Mouse (Mus musculus) intestine, postnatal 0 days (tissue): ENCODE results near the gene Fam174b. TPM values are rescaled to one million over a fixed set of nuclear protein-coding genes. Genes with fewer than 3 reads are reported as not detected.

Source experiments
- ATAC-seq: fragments of 200-750 bp; cut with Nextera tagmentation; 2 replicates; pipeline ENCODE4 v1.8.0; 2017; ENCODE audit warnings: mild to moderate bottlenecking, moderate TSS enrichment, moderate library complexity
- H3K27ac ChIP-seq: fragments of 300-500 bp; sonication (generic); 2 replicates; pipeline ENCODE4 v1.5.1; 2014; ENCODE audit warnings: mild to moderate bottlenecking, low read depth, low read length, moderate library complexity
- H3K27me3 ChIP-seq: fragments of 300-500 bp; sonication (generic); replicated peaks from 2 replicates; pipeline ENCODE4 v1.6.1; 2014; ENCODE audit warnings: low read length, mixed read lengths; ENCODE audit not compliant: control insufficient read depth, insufficient read depth
- H3K36me3 ChIP-seq: fragments of 300-500 bp; sonication (generic); 2 replicates; pipeline ENCODE4 v1.6.1; 2014; ENCODE audit warnings: mild to moderate bottlenecking, moderate library complexity; ENCODE audit not compliant: control insufficient read depth, insufficient read depth
- H3K4me1 ChIP-seq: fragments of 300-500 bp; sonication (generic); replicated peaks from 2 replicates; pipeline ENCODE4 v1.6.1; 2014; ENCODE audit warnings: antibody characterized with exemption, low read length, mixed read lengths; ENCODE audit not compliant: control insufficient read depth, insufficient read depth
- H3K4me2 ChIP-seq: fragments of 300-500 bp; sonication (generic); replicated peaks from 2 replicates; pipeline ENCODE4 v1.6.1; 2014; ENCODE audit warnings: low read depth, mild to moderate bottlenecking, moderate library complexity
- H3K4me3 ChIP-seq: fragments of 300-500 bp; sonication (generic); 2 replicates; pipeline ENCODE4 v1.5.1; 2014; ENCODE audit warnings: low read depth, low read length
- H3K9ac ChIP-seq: fragments of 300-500 bp; sonication (generic); 2 replicates; pipeline ENCODE4 v1.6.1; 2014; ENCODE audit warnings: mild to moderate bottlenecking, low read depth, low read length
- H3K9me3 ChIP-seq: fragments of 300-500 bp; sonication (generic); 2 replicates; pipeline ENCODE4 v1.6.1; 2016; ENCODE audit warnings: mixed run types; ENCODE audit not compliant: control insufficient read depth
- CTCF ChIP-seq: sonication (generic); IDR thresholded peaks from 2 replicates; pipeline ENCODE4 v1.5.1; 2016; ENCODE audit warnings: low read depth, mild to moderate bottlenecking, control low read depth, antibody characterized with exemption, moderate library complexity
- WGBS: fragments of 180-500 bp; shearing (Covaris S2); extraction: QIAGEN DNeasy Blood & Tissue Kit; methylation state at CpG from one replicate; pipeline ENCODE4 v1.1.7; 2014; 5-methylcytosine and 5-hydroxymethylcytosine counted together
- polyA plus RNA-seq: library from polyadenylated mRNA; unstranded; fragments of >200 nt; fragmentation: Nextera tagmentation; extraction: Ambion mirVana; gene quantifications from 2 replicates; pipeline ENCODE4 v1.2.1, GENCODE M21; 2015

Fam174b gene
- polyA plus RNA-seq = 11.6 and 13.6 TPM in 2 replicates

DNA sequence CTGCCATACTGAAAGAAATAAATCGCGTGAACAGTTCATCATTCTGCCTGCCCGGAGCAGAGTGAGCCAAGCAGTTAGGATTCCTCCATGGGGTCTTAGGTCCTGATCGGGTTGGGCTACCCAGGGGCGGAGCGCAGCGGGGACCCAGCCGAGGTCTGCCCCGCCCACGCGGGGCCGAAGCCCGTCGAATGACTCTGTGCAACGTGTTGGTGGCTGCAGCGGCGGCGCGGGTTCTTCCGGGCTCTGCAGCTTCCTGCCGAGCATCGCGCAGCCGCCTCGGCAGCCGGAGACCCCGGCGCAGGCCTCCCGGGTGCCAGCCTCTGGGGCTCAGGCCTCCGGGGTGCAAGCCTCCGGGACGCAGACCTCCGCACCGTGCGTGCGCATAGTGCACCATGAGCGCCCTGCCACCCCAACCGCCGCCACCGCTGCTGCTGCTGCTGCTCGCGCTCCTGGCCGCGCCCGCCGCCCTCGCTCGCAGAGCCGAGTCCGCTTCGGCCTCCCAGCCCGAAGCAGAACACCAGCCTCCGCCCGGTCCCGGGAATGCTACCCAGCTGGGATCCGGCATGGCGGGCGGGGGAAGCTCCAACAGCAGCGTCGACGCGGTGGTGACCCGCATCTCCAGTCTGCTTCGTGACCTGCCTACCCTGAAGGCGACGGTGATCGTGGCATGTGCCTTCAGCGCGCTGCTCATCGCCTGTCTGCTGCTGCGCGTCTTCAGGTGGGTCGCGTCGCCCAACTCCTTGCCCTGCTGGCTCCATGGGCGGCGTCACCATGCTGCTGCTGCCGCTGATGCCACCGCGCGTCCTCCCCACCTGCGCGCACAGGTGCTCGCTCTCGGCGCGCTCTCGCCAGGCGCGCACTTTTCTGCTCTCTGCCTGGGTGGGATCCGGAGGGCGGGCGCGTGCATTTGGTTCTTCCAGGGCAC is at the start of gene Fam174b:
Gene Fam174b (plus strand): TSS at position 192 of the 925 bp plus-strand sequence.
- H3K4me3 ChIP-seq = peak within 1 kb of the TSS; percentile 61
- peak; percentile 62 for ATAC-seq
- H3K4me1 ChIP-seq = peaks cover 3% of the 10 kb centered on the region; the same call in 1 of the 2 replicates
- H3K27me3 ChIP-seq = peaks cover 5% of the 10 kb centered on the region; the same call in 1 of the 2 replicates
- peak within 1 kb of the TSS; percentile 41 for H3K27ac ChIP-seq
- no peak for TF ChIP-seq CTCF
- H3K9ac ChIP-seq = peak within 1 kb of the TSS; percentile 58
- under 1% methylated on average over 90 of the region's 94 CpGs for WGBS
- H3K4me2 ChIP-seq = peak within 1 kb of the TSS; percentile 99
- H3K36me3 ChIP-seq = no peaks in the 10 kb centered on the region
- H3K9me3 ChIP-seq = no peaks in the 10 kb centered on the region

DNA sequence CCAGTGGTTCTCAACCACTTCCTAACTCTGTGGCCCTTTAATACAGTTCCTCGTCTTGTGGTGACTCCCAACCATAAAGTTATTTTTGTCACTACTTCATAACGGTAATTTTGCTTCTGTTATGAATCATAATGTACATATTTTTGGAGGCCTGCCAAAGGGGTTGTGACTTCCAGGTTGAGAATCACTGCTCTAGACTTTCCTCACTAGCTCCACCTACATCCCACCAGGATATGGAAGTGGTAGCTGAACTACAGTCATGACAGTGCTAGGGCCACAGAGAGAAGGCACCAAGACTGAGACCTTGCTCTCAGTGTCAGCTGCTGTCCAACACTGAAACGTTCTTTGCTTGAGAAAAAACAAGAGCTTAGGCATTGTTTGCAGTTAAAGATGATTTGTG is 43.0 kb upstream of the Fam174b start:
- ATAC-seq = no peak
- Histone ChIP-seq H3K36me3 (no peaks in the 10 kb centered on the region), H3K27me3 (no peaks in the 10 kb centered on the region), H3K27ac (no peak overlapping the region), H3K9me3 (no peaks in the 10 kb centered on the region), H3K4me1 (no peaks in the 10 kb centered on the region), H3K4me3 (no peak overlapping the region), H3K4me2 (no peak overlapping the region), H3K9ac (no peak overlapping the region)
- no peak for TF ChIP-seq CTCF
- WGBS = 28% methylated on average over 3 of the region's 3 CpGs

DNA sequence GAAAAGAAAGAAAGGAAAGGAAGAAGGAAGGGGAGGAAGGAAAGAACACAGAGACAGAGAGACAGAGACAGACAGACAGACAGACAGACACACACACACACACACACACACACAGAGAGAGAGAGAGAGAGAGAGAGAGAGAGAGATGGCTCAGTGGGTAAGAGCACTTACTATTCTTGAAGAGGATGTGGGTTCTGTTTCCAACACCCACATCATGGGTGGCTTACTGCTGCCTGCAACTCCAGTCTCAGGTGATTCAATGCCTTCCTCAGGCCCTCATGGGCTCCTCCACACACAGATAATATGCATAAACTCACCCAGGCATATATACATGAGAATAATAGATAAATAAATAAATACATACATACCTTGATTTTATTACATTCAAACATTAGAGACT is 35.8 kb upstream of the Fam174b start:
- no peaks in the 10 kb centered on the region for H3K27me3 ChIP-seq
- no peak overlapping the region for H3K27ac ChIP-seq
- H3K4me2 ChIP-seq = no peak overlapping the region
- H3K36me3 ChIP-seq = no peaks in the 10 kb centered on the region
- H3K9ac ChIP-seq = no peak overlapping the region
- ATAC-seq = no peak
- no peak for TF ChIP-seq CTCF
- H3K9me3 ChIP-seq = no peaks in the 10 kb centered on the region
- H3K4me3 ChIP-seq = no peak overlapping the region
- no peaks in the 10 kb centered on the region for H3K4me1 ChIP-seq

DNA sequence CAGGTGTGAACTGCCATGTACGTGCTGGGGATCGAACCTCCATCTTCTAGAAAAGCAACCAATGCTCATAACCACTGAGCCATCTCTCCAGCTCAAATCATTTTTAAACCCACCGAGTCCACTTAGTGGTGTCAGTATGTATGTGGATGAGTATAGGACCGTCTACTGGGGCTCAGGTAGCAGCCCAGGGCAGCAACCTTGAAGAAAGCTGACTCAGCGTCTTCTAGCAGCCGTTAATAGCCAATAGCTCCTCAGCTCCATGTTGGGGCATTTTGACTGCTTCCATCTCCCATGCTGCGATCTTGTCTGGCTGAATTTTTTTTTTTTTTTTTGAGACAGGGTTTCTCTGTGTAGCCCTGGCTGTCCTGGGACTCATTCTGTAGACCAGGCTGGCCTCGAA is 26.6 kb upstream of the Fam174b start:
- Histone ChIP-seq H3K9me3 (no peaks in the 10 kb centered on the region), H3K9ac (no peak overlapping the region), H3K4me3 (no peak overlapping the region), H3K36me3 (no peaks in the 10 kb centered on the region), H3K27ac (no peak overlapping the region), H3K4me2 (no peak overlapping the region), H3K4me1 (no peaks in the 10 kb centered on the region), H3K27me3 (no peaks in the 10 kb centered on the region)
- 91% methylated on average over 8 of the region's 8 CpGs for WGBS
- TF ChIP-seq CTCF = no peak
- ATAC-seq = no peak

DNA sequence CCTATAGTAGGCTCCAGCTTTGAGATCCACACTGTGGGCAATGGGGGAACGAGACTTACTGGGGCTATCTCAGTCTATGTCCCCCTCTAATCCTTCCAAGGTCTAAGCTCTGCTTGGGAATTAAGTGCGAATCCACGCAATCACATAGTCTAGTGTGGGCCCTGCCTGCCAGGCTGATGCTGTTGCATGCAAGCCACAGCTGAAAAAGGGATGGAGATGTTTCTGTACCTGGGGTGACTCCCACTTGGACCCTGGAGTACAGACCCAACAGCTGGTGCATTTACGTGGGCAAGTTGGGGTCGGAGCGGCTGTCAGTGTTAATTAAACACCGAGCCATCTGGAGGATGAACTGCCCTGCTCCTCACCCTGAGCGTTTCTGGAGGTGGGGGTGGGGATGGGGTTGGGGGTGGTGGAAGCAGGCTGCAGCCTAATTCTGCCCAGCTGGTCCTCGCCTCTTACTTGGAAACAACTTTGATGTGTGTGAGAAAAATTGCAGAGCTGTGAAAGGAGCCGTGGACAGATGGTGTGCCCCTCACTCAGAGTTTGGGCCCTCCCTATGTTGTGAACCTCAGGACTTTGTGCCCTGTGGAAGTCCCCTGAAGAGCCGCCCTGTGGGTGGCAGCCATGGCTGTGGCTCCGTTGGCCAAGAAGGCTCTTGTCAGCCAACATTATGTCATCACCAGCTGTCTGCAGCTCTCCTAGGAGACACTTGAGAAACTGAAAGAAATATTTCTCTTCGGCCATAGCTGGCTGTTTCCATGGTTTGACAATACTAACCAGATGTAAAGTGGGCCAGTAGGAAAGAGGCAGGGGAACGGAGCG is 24.0 kb upstream of the Fam174b start:
- H3K27ac ChIP-seq = no peak overlapping the region
- WGBS = 63% methylated on average over 15 of the region's 15 CpGs
- ATAC-seq = no peak
- H3K4me2 ChIP-seq = no peak overlapping the region
- H3K4me1 ChIP-seq = no peaks in the 10 kb centered on the region
- H3K4me3 ChIP-seq = no peak overlapping the region
- no peaks in the 10 kb centered on the region for H3K9me3 ChIP-seq
- H3K9ac ChIP-seq = no peak overlapping the region
- H3K36me3 ChIP-seq = no peaks in the 10 kb centered on the region
- H3K27me3 ChIP-seq = no peaks in the 10 kb centered on the region
- TF ChIP-seq CTCF = no peak

DNA sequence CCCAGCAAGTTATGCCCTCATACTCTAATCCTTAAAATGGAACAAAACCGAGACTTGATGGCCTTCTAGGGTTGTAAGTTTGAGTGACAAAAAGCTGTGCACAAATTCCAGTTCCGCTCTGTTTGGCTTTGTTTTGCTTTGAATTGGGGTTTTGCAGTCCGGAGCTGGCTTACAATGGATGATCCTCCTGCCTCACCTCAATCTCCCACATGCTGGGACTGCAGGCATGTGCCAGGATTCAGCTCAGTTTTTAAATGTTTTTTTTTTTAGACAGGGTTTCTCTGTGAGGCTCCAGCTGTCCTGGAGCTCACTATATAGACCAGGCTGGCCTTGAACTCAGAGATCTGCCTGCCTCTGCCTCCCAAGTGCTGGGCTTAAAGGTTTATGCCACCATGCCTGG is 23.3 kb upstream of the Fam174b start:
- no peak overlapping the region for H3K4me3 ChIP-seq
- no peak overlapping the region for H3K4me2 ChIP-seq
- WGBS = 77% methylated on average over 3 of the region's 3 CpGs
- no peak overlapping the region for H3K27ac ChIP-seq
- no peak for TF ChIP-seq CTCF
- no peaks in the 10 kb centered on the region for H3K36me3 ChIP-seq
- no peak overlapping the region for H3K9ac ChIP-seq
- H3K27me3 ChIP-seq = no peaks in the 10 kb centered on the region
- H3K9me3 ChIP-seq = no peaks in the 10 kb centered on the region
- H3K4me1 ChIP-seq = no peaks in the 10 kb centered on the region
- ATAC-seq = no peak
